Mouse (Mus musculus) midbrain, embryonic 12.5 days (tissue): Measurements from ENCODE around the gene Stk39. TPM values are rescaled to one million over a fixed set of nuclear protein-coding genes. Genes with fewer than 3 reads are reported as not detected.

ENCODE experiments used
- ATAC-seq: fragments of 200-750 bp; cut with Nextera tagmentation; 2 replicates; pipeline ENCODE4 v1.8.0; 2017; ENCODE audit warnings: low read depth, moderate TSS enrichment, moderate library complexity; ENCODE audit not compliant: low FRiP score
- H3K27ac ChIP-seq: fragments of 300-500 bp; sonication (generic); replicated peaks from 2 replicates; pipeline ENCODE4 v1.5.1; 2016; ENCODE audit warnings: mild to moderate bottlenecking
- H3K27me3 ChIP-seq: fragments of 300-500 bp; sonication (generic); 2 replicates; pipeline ENCODE4 v1.6.1; 2016; ENCODE audit warnings: mild to moderate bottlenecking
- H3K36me3 ChIP-seq: fragments of 300-500 bp; sonication (generic); 2 replicates; pipeline ENCODE4 v1.6.1; 2016
- H3K4me1 ChIP-seq: fragments of 300-500 bp; sonication (generic); 2 replicates; pipeline ENCODE4 v1.6.1; 2016
- H3K4me2 ChIP-seq: fragments of 300-500 bp; sonication (generic); replicated peaks from 2 replicates; pipeline ENCODE4 v1.6.1; 2016; ENCODE audit warnings: mild to moderate bottlenecking, moderate library complexity
- H3K4me3 ChIP-seq: fragments of 300-500 bp; sonication (generic); 2 replicates; pipeline ENCODE4 v1.5.1; 2016; ENCODE audit warnings: mild to moderate bottlenecking
- H3K9ac ChIP-seq: fragments of 300-500 bp; sonication (generic); replicated peaks from 2 replicates; pipeline ENCODE4 v1.6.1; 2016; ENCODE audit warnings: mild to moderate bottlenecking, moderate library complexity
- H3K9me3 ChIP-seq: fragments of 300-500 bp; sonication (generic); 2 replicates; pipeline ENCODE4 v1.6.1; 2016; ENCODE audit warnings: mild to moderate bottlenecking
- WGBS: fragments of 180-500 bp; shearing (Covaris S2); methylation state at CpG from one replicate; pipeline ENCODE4 v1.1.7; 2016; 5-methylcytosine and 5-hydroxymethylcytosine counted together
- polyA plus RNA-seq: library from polyadenylated mRNA; unstranded; fragments of >200 nt; fragmentation: Nextera tagmentation; extraction: Ambion mirVana; gene quantifications from 2 replicates; pipeline ENCODE4 v1.2.1, GENCODE M21; 2016

Stk39 gene
- polyA plus RNA-seq, 1 experiment from 2014 or later, result 52.5 TPM

- Histone ChIP-seq H3K9ac (no peak overlapping the region), H3K4me1 (peaks cover 35% of the 10 kb centered on the region), H3K36me3 (no peaks in the 10 kb centered on the region), H3K4me2 (no peak overlapping the region), H3K27me3 (no peaks in the 10 kb centered on the region), H3K9me3 (no peaks in the 10 kb centered on the region), H3K4me3 (no peak overlapping the region), H3K27ac (no peak overlapping the region)
- WGBS, result 65% methylated on average over 4 of the region's 4 CpGs
- no peak for ATAC-seq
These were observed 39.2 kb downstream of the Stk39 start for GRCm38 (mm10) chr2:68432834-68433233.

- H3K4me2 ChIP-seq, result no peak overlapping the region
- no peaks in the 10 kb centered on the region for H3K36me3 ChIP-seq
- no peak overlapping the region for H3K27ac ChIP-seq
- H3K4me1 ChIP-seq, result peaks cover 28% of the 10 kb centered on the region
- no peaks in the 10 kb centered on the region for H3K9me3 ChIP-seq
- no peak for ATAC-seq
- H3K4me3 ChIP-seq, result no peak overlapping the region
- WGBS, result 85% methylated on average over 14 of the region's 14 CpGs
- no peaks in the 10 kb centered on the region for H3K27me3 ChIP-seq
- no peak overlapping the region for H3K9ac ChIP-seq
These were observed 40.8 kb downstream of the Stk39 start for GRCm38 (mm10) chr2:68431024-68431962.

- Histone ChIP-seq H3K9me3 (no peaks in the 10 kb centered on the region), H3K4me3 (no peak overlapping the region), H3K27ac (no peak overlapping the region), H3K4me2 (no peak overlapping the region), H3K27me3 (no peaks in the 10 kb centered on the region), H3K4me1 (peaks cover 20% of the 10 kb centered on the region), H3K36me3 (no peaks in the 10 kb centered on the region), H3K9ac (no peak overlapping the region)
- no peak for ATAC-seq
- 90% methylated on average over 5 of the region's 5 CpGs for WGBS
These were observed 41.6 kb downstream of the Stk39 start for GRCm38 (mm10) chr2:68430493-68430892.

GRCm38 (mm10) chr2:68429436-68429835 is 42.6 kb downstream of the Stk39 start:
- Histone ChIP-seq H3K4me3 (no peak overlapping the region), H3K4me1 (peaks cover 10% of the 10 kb centered on the region; the same call in 1 of the 2 replicates), H3K27me3 (no peaks in the 10 kb centered on the region), H3K9ac (no peak overlapping the region), H3K4me2 (no peak overlapping the region), H3K36me3 (no peaks in the 10 kb centered on the region), H3K9me3 (no peaks in the 10 kb centered on the region), H3K27ac (no peak overlapping the region)
- no peak for ATAC-seq
- WGBS, result 98% methylated on average over 4 of the region's 4 CpGs

GRCm38 (mm10) chr2:68426977-68427577 is 45.0 kb downstream of the Stk39 start:
- no peak for ATAC-seq
- H3K4me1 ChIP-seq, result no peaks in the 10 kb centered on the region
- no peak overlapping the region for H3K4me2 ChIP-seq
- 77% methylated on average over 5 of the region's 5 CpGs for WGBS
- no peaks in the 10 kb centered on the region for H3K9me3 ChIP-seq
- H3K36me3 ChIP-seq, result no peaks in the 10 kb centered on the region
- no peak overlapping the region for H3K27ac ChIP-seq
- H3K9ac ChIP-seq, result no peak overlapping the region
- H3K4me3 ChIP-seq, result no peak overlapping the region
- no peaks in the 10 kb centered on the region for H3K27me3 ChIP-seq

GRCm38 (mm10) chr2:68426074-68426473 is 46.0 kb downstream of the Stk39 start:
- no peak for ATAC-seq
- H3K4me3 ChIP-seq, result no peak overlapping the region
- H3K4me1 ChIP-seq, result no peaks in the 10 kb centered on the region
- no peak overlapping the region for H3K9ac ChIP-seq
- no peaks in the 10 kb centered on the region for H3K36me3 ChIP-seq
- H3K27me3 ChIP-seq, result no peaks in the 10 kb centered on the region
- 89% methylated on average over 4 of the region's 4 CpGs for WGBS
- no peak overlapping the region for H3K4me2 ChIP-seq
- no peak overlapping the region for H3K27ac ChIP-seq
- H3K9me3 ChIP-seq, result no peaks in the 10 kb centered on the region

GRCm38 (mm10) chr2:68421002-68421401 is 51.1 kb downstream of the Stk39 start:
- 83% methylated on average over 6 of the region's 6 CpGs for WGBS
- H3K4me2 ChIP-seq, result no peak overlapping the region
- H3K4me3 ChIP-seq, result no peak overlapping the region
- H3K9ac ChIP-seq, result no peak overlapping the region
- no peaks in the 10 kb centered on the region for H3K27me3 ChIP-seq
- no peak overlapping the region for H3K27ac ChIP-seq
- H3K9me3 ChIP-seq, result no peaks in the 10 kb centered on the region; the same call in 1 of the 2 replicates
- no peaks in the 10 kb centered on the region for H3K4me1 ChIP-seq
- ATAC-seq, result no peak
- H3K36me3 ChIP-seq, result no peaks in the 10 kb centered on the region

- Histone ChIP-seq H3K9me3 (no peaks in the 10 kb centered on the region; the same call in 1 of the 2 replicates), H3K4me1 (no peaks in the 10 kb centered on the region), H3K36me3 (no peaks in the 10 kb centered on the region), H3K4me3 (no peak overlapping the region), H3K27ac (no peak overlapping the region), H3K27me3 (no peaks in the 10 kb centered on the region), H3K4me2 (no peak overlapping the region), H3K9ac (no peak overlapping the region)
- 0 out of 2 replicates have a peak, but pooled peaks have one; percentile 23 for ATAC-seq
- 92% methylated on average over 6 of the region's 6 CpGs for WGBS
These were observed 51.8 kb downstream of the Stk39 start for GRCm38 (mm10) chr2:68420223-68420622.

- Histone ChIP-seq H3K4me2 (no peak overlapping the region), H3K27ac (no peak overlapping the region), H3K4me1 (no peaks in the 10 kb centered on the region), H3K9me3 (no peaks in the 10 kb centered on the region; the same call in 1 of the 2 replicates), H3K36me3 (no peaks in the 10 kb centered on the region), H3K27me3 (no peaks in the 10 kb centered on the region), H3K9ac (no peak overlapping the region), H3K4me3 (no peak overlapping the region)
- 94% methylated on average over 7 of the region's 7 CpGs for WGBS
- no peak for ATAC-seq
These were observed 52.3 kb downstream of the Stk39 start for GRCm38 (mm10) chr2:68419746-68420145.

GRCm38 (mm10) chr2:68419165-68419564 is 52.9 kb downstream of the Stk39 start:
- Histone ChIP-seq H3K4me1 (no peaks in the 10 kb centered on the region), H3K4me2 (no peak overlapping the region), H3K9me3 (no peaks in the 10 kb centered on the region; the same call in 1 of the 2 replicates), H3K4me3 (no peak overlapping the region), H3K9ac (no peak overlapping the region), H3K36me3 (no peaks in the 10 kb centered on the region), H3K27me3 (no peaks in the 10 kb centered on the region), H3K27ac (no peak overlapping the region)
- WGBS, result 95% methylated on average over 7 of the region's 7 CpGs
- no peak for ATAC-seq

GRCm38 (mm10) chr2:68417081-68417480 is 55.0 kb downstream of the Stk39 start:
- no peak overlapping the region for H3K4me3 ChIP-seq
- H3K4me1 ChIP-seq, result no peaks in the 10 kb centered on the region
- 92% methylated on average over 5 of the region's 5 CpGs for WGBS
- H3K9me3 ChIP-seq, result no peaks in the 10 kb centered on the region; the same call in 1 of the 2 replicates
- no peak for ATAC-seq
- H3K4me2 ChIP-seq, result no peak overlapping the region
- no peaks in the 10 kb centered on the region for H3K27me3 ChIP-seq
- no peak overlapping the region for H3K27ac ChIP-seq
- H3K9ac ChIP-seq, result no peak overlapping the region
- no peaks in the 10 kb centered on the region for H3K36me3 ChIP-seq

- H3K4me2 ChIP-seq, result no peak overlapping the region
- H3K4me3 ChIP-seq, result no peak overlapping the region
- no peak for ATAC-seq
- no peaks in the 10 kb centered on the region for H3K27me3 ChIP-seq
- peaks cover 5% of the 10 kb centered on the region; the same call in 1 of the 2 replicates for H3K4me1 ChIP-seq
- H3K9me3 ChIP-seq, result no peaks in the 10 kb centered on the region; the same call in 1 of the 2 replicates
- WGBS, result 93% methylated on average over 6 of the region's 6 CpGs
- H3K27ac ChIP-seq, result no peak overlapping the region
- H3K9ac ChIP-seq, result no peak overlapping the region
- H3K36me3 ChIP-seq, result no peaks in the 10 kb centered on the region
These were observed 56.4 kb downstream of the Stk39 start for GRCm38 (mm10) chr2:68415691-68416090.
